Mouse (Mus musculus) erythroblast, embryonic 14.5 days (primary cell): ENCODE results near the gene Plcb3.

Experiments
- GATA1 ChIP-seq: IDR thresholded peaks from 2 replicates; pipeline ENCODE4 v1.6.1; 2012; ENCODE audit warnings: low read length, inconsistent platforms, mixed read lengths
- TAL1 ChIP-seq: IDR thresholded peaks from 3 replicates; pipeline ENCODE4 v1.6.1; 2012; ENCODE audit warnings: low read length, inconsistent platforms, mixed read lengths

DNA sequence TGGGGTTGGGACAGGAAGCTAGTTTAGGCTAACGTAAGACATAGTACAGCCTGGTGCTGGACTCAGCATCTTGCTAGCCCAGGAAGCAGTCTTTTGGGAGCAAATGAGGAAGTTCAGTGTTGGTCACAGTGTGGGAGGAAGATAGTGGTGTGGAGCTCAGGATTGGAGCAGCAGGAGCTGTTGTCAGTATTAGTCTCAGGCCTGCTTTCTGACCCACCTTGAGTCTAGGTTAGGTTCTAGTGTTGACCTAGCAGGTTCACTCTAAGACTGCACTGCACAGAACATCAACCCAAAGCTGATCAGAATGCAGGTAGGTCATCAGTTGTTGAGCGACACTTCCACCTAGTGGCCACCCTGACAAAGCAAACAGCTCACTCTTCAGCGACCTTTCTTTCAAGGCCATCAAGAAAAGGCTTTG is 44.0 kb upstream of the Plcb3 start:
- TF ChIP-seq GATA1 (no peak), TAL1 (no peak)
